Mouse (Mus musculus) heart, embryonic 14.5 days (tissue): ENCODE data around the gene Klra3. TPM values are rescaled to one million over a fixed set of nuclear protein-coding genes. Genes with fewer than 3 reads are reported as not detected.
"Not testable (repeated sequence)": the region's sequence is repeated elsewhere in the genome, so short reads cannot be mapped to it uniquely, and the experiment has no call there.

Source experiments
- ATAC-seq: fragments of 200-750 bp; cut with Nextera tagmentation; 2 replicates; pipeline ENCODE4 v1.8.0; 2017; ENCODE audit warnings: low read depth, moderate TSS enrichment; ENCODE audit not compliant: insufficient number of reproducible peaks, insufficient read depth, low FRiP score
- H3K27ac ChIP-seq, 2 experiments: fragments of 200-500 bp in 1 of 2; fragments of 300-500 bp in 1 of 2; sonication (generic) in 1 of 2; replicated peaks in 1 of 2; 2 replicates each; pipeline ENCODE4 v1.5.1; 2012 to 2014; ENCODE audit warnings: low read depth in 2 of 2, low read length in 2 of 2, control low read depth in 1 of 2, mild to moderate bottlenecking in 1 of 2, mixed read lengths in 1 of 2; ENCODE audit not compliant: control insufficient read depth in 1 of 2, insufficient read depth in 1 of 2
- H3K27me3 ChIP-seq: fragments of 300-500 bp; sonication (generic); 2 replicates; pipeline ENCODE4 v1.6.1; 2014; ENCODE audit warnings: mild to moderate bottlenecking, low read length, control low read depth; ENCODE audit not compliant: control insufficient read depth, insufficient read depth
- H3K36me3 ChIP-seq: fragments of 300-500 bp; sonication (generic); 2 replicates; pipeline ENCODE4 v1.6.1; 2014; ENCODE audit warnings: mild to moderate bottlenecking, control low read depth, low read length, mixed read lengths; ENCODE audit not compliant: control insufficient read depth, insufficient read depth
- H3K4me1 ChIP-seq, 2 experiments: fragments of 200-500 bp in 1 of 2; fragments of 300-500 bp in 1 of 2; sonication (generic) in 1 of 2; 2 replicates each; pipeline ENCODE4 v1.6.1; 2012 to 2014; ENCODE audit warnings: low read length in 2 of 2, control low read depth in 1 of 2, mixed read lengths in 1 of 2; ENCODE audit not compliant: control insufficient read depth in 2 of 2, insufficient read depth in 2 of 2
- H3K4me2 ChIP-seq: fragments of 300-500 bp; sonication (generic); 2 replicates; pipeline ENCODE4 v1.6.1; 2014; ENCODE audit warnings: mild to moderate bottlenecking, low read length
- H3K4me3 ChIP-seq, 2 experiments: fragments of 200-500 bp in 1 of 2; fragments of 300-500 bp in 1 of 2; sonication (generic) in 1 of 2; 2 replicates each; pipeline ENCODE4 v1.5.1; 2012 to 2014; ENCODE audit warnings: low read length in 2 of 2, mild to moderate bottlenecking in 2 of 2, control low read depth in 1 of 2, low read depth in 1 of 2, moderate library complexity in 1 of 2; ENCODE audit not compliant: control insufficient read depth in 1 of 2, insufficient read depth in 1 of 2
- H3K9ac ChIP-seq: fragments of 300-500 bp; sonication (generic); 2 replicates; pipeline ENCODE4 v1.6.1; 2014; ENCODE audit warnings: mild to moderate bottlenecking, low read length
- H3K9me3 ChIP-seq: fragments of 300-500 bp; sonication (generic); 2 replicates; pipeline ENCODE4 v1.6.1; 2016; ENCODE audit warnings: low read length, control low read depth; ENCODE audit not compliant: control insufficient read depth
- WGBS: fragments of 180-500 bp; shearing (Covaris S2); extraction: QIAGEN DNeasy Blood & Tissue Kit; methylation state at CpG from one replicate; pipeline ENCODE4 v1.1.7; 2014; 5-methylcytosine and 5-hydroxymethylcytosine counted together
- polyA plus RNA-seq: library from polyadenylated mRNA; unstranded; fragments of >200 nt; fragmentation: Nextera tagmentation; extraction: Ambion mirVana; gene quantifications from 2 replicates; pipeline ENCODE4 v1.2.1, GENCODE M21; 2014

Klra3 gene
- not detected in 2 replicates for polyA plus RNA-seq

- ATAC-seq = no peak
- Histone ChIP-seq H3K36me3 (no peaks in the 10 kb centered on the region), H3K4me1 (no peaks in the 10 kb centered on the region), H3K27me3 (no peaks in the 10 kb centered on the region), H3K4me3 (no peak within 1 kb of the TSS), H3K9ac (no peak within 1 kb of the TSS), H3K9me3 (no peaks in the 10 kb centered on the region), H3K27ac (no peak within 1 kb of the TSS), H3K4me2 (no peak within 1 kb of the TSS)
- 73% methylated on average over 8 of the region's 8 CpGs for WGBS
These were observed at the start of gene Klra3 for GRCm38 (mm10) chr6:130337411-130337810. Gene Klra3, minus strand, starts transcription at chr6:130337574.

- ATAC-seq = no peak
- H3K9ac ChIP-seq = no peak within 1 kb of the TSS
- peaks cover 4% of the 10 kb centered on the region; the same call in 1 of the 2 replicates for H3K9me3 ChIP-seq
- H3K4me2 ChIP-seq = no peak within 1 kb of the TSS
- H3K27me3 ChIP-seq = no peaks in the 10 kb centered on the region
- 78% methylated on average over 2 of the region's 2 CpGs for WGBS
- no peak within 1 kb of the TSS for H3K27ac ChIP-seq
- no peak within 1 kb of the TSS for H3K4me3 ChIP-seq
- no peaks in the 10 kb centered on the region for H3K4me1 ChIP-seq
- H3K36me3 ChIP-seq = no peaks in the 10 kb centered on the region
These were observed 49.4 kb upstream of the Klra3 start, which contains the start of gene Klra1 for GRCm38 (mm10) chr6:130386750-130387149. Gene Klra1, minus strand, starts transcription at chr6:130386874.

- no peak overlapping the region for H3K27ac ChIP-seq
- ATAC-seq = no peak
- H3K9ac ChIP-seq = no peak overlapping the region
- no peaks in the 10 kb centered on the region for H3K36me3 ChIP-seq
- H3K4me2 ChIP-seq = no peak overlapping the region
- no peaks in the 10 kb centered on the region for H3K27me3 ChIP-seq
- peaks cover 4% of the 10 kb centered on the region; the same call in 1 of the 2 replicates for H3K9me3 ChIP-seq
- H3K4me1 ChIP-seq = no peaks in the 10 kb centered on the region
- H3K4me3 ChIP-seq = no peak overlapping the region
- WGBS = 48% methylated on average over 1 of the region's 1 CpGs
These were observed 48.4 kb upstream of the Klra3 start for GRCm38 (mm10) chr6:130385803-130386202.

GRCm38 (mm10) chr6:130382375-130382774, 45.0 kb upstream of the Klra3 start:
- WGBS = 63% methylated on average over 4 of the region's 4 CpGs
- Histone ChIP-seq H3K27me3 (no peaks in the 10 kb centered on the region), H3K4me3 (no peak overlapping the region), H3K9me3 (0 out of 2 replicates have a peak, but pooled peaks cover 3% of the 10 kb centered on the region), H3K36me3 (no peaks in the 10 kb centered on the region), H3K9ac (no peak overlapping the region), H3K4me1 (no peaks in the 10 kb centered on the region), H3K27ac (no peak overlapping the region), H3K4me2 (no peak overlapping the region)
- no peak for ATAC-seq

GRCm38 (mm10) chr6:130345381-130345780, 8.0 kb upstream of the Klra3 start:
- not testable (repeated sequence) for H3K9me3 ChIP-seq, H3K27me3 ChIP-seq, H3K4me1 ChIP-seq, H3K36me3 ChIP-seq, H3K4me3 ChIP-seq, H3K27ac ChIP-seq, H3K9ac ChIP-seq, H3K4me2 ChIP-seq, ATAC-seq
- 24% methylated on average over 1 of the region's 1 CpGs for WGBS

GRCm38 (mm10) chr6:130341973-130342372, 4.6 kb upstream of the Klra3 start:
- H3K9ac ChIP-seq, H3K4me3 ChIP-seq, H3K4me2 ChIP-seq, H3K27ac ChIP-seq, H3K27me3 ChIP-seq, H3K36me3 ChIP-seq, ATAC-seq, H3K9me3 ChIP-seq, H3K4me1 ChIP-seq: not testable (repeated sequence)
- whole genome bisulfite sequencing = 59% methylated on average over 2 of the region's 2 CpGs

- Histone ChIP-seq H3K27me3 (no peaks in the 10 kb centered on the region), H3K36me3 (no peaks in the 10 kb centered on the region), H3K4me2 (no peak overlapping the region), H3K4me3 (no peak overlapping the region), H3K9ac (no peak overlapping the region), H3K4me1 (no peaks in the 10 kb centered on the region), H3K9me3 (no peaks in the 10 kb centered on the region), H3K27ac (no peak overlapping the region)
- no peak for ATAC-seq
These were observed 49.3 kb downstream of the Klra3 start for GRCm38 (mm10) chr6:130287984-130288649.

GRCm38 (mm10) chr6:130281828-130282227, 55.5 kb downstream of the Klra3 start, which contains the start of gene Klra10:
Gene Klra10, minus strand, starts transcription at chr6:130281928.
- ATAC-seq, H3K27ac ChIP-seq, H3K36me3 ChIP-seq, H3K4me2 ChIP-seq, H3K4me1 ChIP-seq, H3K9ac ChIP-seq, H3K27me3 ChIP-seq, H3K9me3 ChIP-seq, H3K4me3 ChIP-seq: not testable (repeated sequence)
- 74% methylated on average over 1 of the region's 1 CpGs for WGBS
